Mouse (Mus musculus) lung, embryonic 15.5 days (tissue): ENCODE data around the gene Atp6v0c. TPM values are rescaled to one million over a fixed set of nuclear protein-coding genes. Genes with fewer than 3 reads are reported as not detected.

Experiments used
- ATAC-seq: fragments of 200-750 bp; cut with Nextera tagmentation; 2 replicates; pipeline ENCODE4 v1.8.0; 2017; ENCODE audit warnings: moderate number of reproducible peaks, borderline replicate concordance; ENCODE audit not compliant: low FRiP score, low TSS enrichment; ENCODE audit errors: extremely low read depth
- H3K27ac ChIP-seq: fragments of 300-500 bp; sonication (generic); 2 replicates; pipeline ENCODE4 v1.5.1; 2015; ENCODE audit warnings: moderate library complexity, mild to moderate bottlenecking, inconsistent platforms
- H3K27me3 ChIP-seq: fragments of 300-500 bp; sonication (generic); 2 replicates; pipeline ENCODE4 v1.6.1; 2015; ENCODE audit warnings: inconsistent platforms
- H3K36me3 ChIP-seq: fragments of 300-500 bp; sonication (generic); 2 replicates; pipeline ENCODE4 v1.6.1; 2015; ENCODE audit warnings: inconsistent platforms
- H3K4me1 ChIP-seq: fragments of 300-500 bp; sonication (generic); 2 replicates; pipeline ENCODE4 v1.6.1; 2015; ENCODE audit warnings: inconsistent platforms
- H3K4me2 ChIP-seq: fragments of 300-500 bp; sonication (generic); 2 replicates; pipeline ENCODE4 v1.6.1; 2015; ENCODE audit warnings: inconsistent platforms, mild to moderate bottlenecking, moderate library complexity
- H3K4me3 ChIP-seq: fragments of 300-500 bp; sonication (generic); 2 replicates; pipeline ENCODE4 v1.5.1; 2015; ENCODE audit warnings: mild to moderate bottlenecking, inconsistent platforms
- H3K9ac ChIP-seq: fragments of 300-500 bp; sonication (generic); 2 replicates; pipeline ENCODE4 v1.6.1; 2015; ENCODE audit warnings: inconsistent platforms
- H3K9me3 ChIP-seq: fragments of 300-500 bp; sonication (generic); 2 replicates; pipeline ENCODE4 v1.6.1; 2016; ENCODE audit warnings: inconsistent platforms
- WGBS: fragments of 180-500 bp; shearing (Covaris S2); methylation state at CpG from one replicate; pipeline ENCODE4 v1.1.7; 2015; 5-methylcytosine and 5-hydroxymethylcytosine counted together
- polyA plus RNA-seq: library from polyadenylated mRNA; unstranded; fragments of >200 nt; fragmentation: Nextera tagmentation; extraction: Ambion mirVana; gene quantifications from 2 replicates; pipeline ENCODE4 v1.2.1, GENCODE M21; 2015

Gene Atp6v0c
- polyA plus RNA-seq, 1 experiment from 2014 or later = 447 TPM

DNA sequence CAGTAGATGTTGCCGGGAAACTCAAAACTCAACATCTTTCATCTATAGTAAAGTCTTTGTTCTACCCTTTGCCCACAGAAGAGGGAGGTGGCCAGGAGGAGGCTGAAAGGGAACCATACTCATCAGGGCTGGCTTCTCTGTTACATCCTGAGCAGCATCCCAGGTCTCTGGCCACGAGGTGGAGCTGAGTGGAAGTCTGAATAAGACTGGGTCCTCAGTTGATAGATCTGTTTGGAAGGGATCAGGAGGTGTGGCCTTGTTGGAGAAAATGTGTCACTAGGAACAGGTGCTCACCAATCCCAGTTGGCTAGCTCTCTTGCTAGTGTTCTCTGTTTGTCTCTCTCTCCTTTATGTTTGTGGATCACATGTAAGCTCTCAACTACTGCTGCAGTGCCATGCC lies 25.8 kb upstream of the Atp6v0c start:
- no peak for ATAC-seq
- Histone ChIP-seq H3K9me3 (no peaks in the 10 kb centered on the region), H3K27ac (no peak overlapping the region), H3K4me2 (no peak overlapping the region), H3K4me3 (no peak overlapping the region), H3K9ac (no peak overlapping the region), H3K36me3 (no peaks in the 10 kb centered on the region), H3K27me3 (no peaks in the 10 kb centered on the region), H3K4me1 (no peaks in the 10 kb centered on the region)
- WGBS = 55% methylated on average over 2 of the region's 2 CpGs

DNA sequence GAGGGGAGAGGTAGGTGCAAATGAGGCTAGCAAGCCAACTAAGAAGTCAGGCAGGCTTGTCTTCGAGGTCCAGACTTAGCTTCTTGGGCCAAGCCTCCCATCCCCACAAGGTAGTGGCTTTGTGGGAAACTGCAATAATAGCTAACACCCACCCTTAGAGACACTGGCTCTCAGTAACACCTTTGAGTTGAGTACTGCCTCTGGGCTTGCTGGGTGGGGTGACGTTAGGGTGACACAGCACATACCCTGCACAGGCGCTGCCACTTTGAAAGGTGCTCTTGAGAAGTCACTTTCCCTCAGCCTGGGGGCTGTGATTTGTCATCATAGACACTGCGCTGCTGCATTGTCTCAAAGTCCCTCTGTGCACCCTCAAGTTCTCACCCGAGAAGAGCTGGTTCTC lies 24.3 kb upstream of the Atp6v0c start:
- Histone ChIP-seq H3K4me1 (no peaks in the 10 kb centered on the region), H3K27me3 (no peaks in the 10 kb centered on the region), H3K9me3 (no peaks in the 10 kb centered on the region), H3K4me3 (no peak overlapping the region), H3K4me2 (no peak overlapping the region), H3K9ac (no peak overlapping the region), H3K27ac (no peak overlapping the region), H3K36me3 (no peaks in the 10 kb centered on the region)
- no peak for ATAC-seq
- WGBS = 84% methylated on average over 5 of the region's 5 CpGs

- 86% methylated on average over 8 of the region's 8 CpGs for WGBS
- ATAC-seq = no peak
These were observed 23.8 kb upstream of the Atp6v0c start for GRCm38 (mm10) chr17:24193268-24193667.

DNA sequence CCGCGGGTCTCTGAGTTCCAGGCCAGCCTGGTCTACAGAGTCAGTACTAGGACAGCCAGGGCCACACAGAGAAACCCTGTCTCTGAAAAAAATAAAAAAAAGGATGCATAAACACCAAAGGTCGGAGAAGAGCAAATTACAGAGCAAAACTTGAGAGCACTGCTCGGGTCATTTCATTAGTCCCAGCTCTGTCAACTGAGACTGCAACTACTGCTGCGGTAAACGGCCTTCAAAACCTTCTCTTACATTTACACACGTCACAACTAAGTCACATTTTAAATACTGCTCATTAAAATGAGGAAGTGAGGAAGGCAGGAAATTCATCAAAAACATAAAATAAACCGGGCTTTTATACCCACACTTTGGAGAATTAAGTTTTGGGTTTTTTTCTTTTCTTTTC lies 23.3 kb upstream of the Atp6v0c start:
- WGBS = 68% methylated on average over 8 of the region's 8 CpGs
- Histone ChIP-seq H3K36me3 (no peaks in the 10 kb centered on the region), H3K9ac (no peak overlapping the region), H3K27ac (no peak overlapping the region), H3K4me2 (no peak overlapping the region), H3K9me3 (no peaks in the 10 kb centered on the region), H3K4me1 (no peaks in the 10 kb centered on the region), H3K4me3 (no peak overlapping the region), H3K27me3 (no peaks in the 10 kb centered on the region)
- no peak for ATAC-seq

More at GRCm38 (mm10) chr17:24193268-24193667, 23.8 kb upstream of the Atp6v0c start:
- no peak overlapping the region for H3K27ac ChIP-seq
- H3K9ac ChIP-seq = no peak overlapping the region
- H3K36me3 ChIP-seq = no peaks in the 10 kb centered on the region
- no peaks in the 10 kb centered on the region for H3K9me3 ChIP-seq
- no peaks in the 10 kb centered on the region for H3K4me1 ChIP-seq
- no peak overlapping the region for H3K4me2 ChIP-seq
- H3K4me3 ChIP-seq = no peak overlapping the region
- no peaks in the 10 kb centered on the region for H3K27me3 ChIP-seq

- Histone ChIP-seq H3K27me3 (no peaks in the 10 kb centered on the region), H3K4me1 (no peaks in the 10 kb centered on the region), H3K27ac (no peak overlapping the region), H3K4me2 (no peak overlapping the region), H3K4me3 (no peak overlapping the region), H3K36me3 (no peaks in the 10 kb centered on the region), H3K9ac (no peak overlapping the region), H3K9me3 (no peaks in the 10 kb centered on the region)
- no peak for ATAC-seq
- 82% methylated on average over 4 of the region's 4 CpGs for WGBS
These were observed 22.0 kb upstream of the Atp6v0c start for GRCm38 (mm10) chr17:24191481-24191880.

DNA sequence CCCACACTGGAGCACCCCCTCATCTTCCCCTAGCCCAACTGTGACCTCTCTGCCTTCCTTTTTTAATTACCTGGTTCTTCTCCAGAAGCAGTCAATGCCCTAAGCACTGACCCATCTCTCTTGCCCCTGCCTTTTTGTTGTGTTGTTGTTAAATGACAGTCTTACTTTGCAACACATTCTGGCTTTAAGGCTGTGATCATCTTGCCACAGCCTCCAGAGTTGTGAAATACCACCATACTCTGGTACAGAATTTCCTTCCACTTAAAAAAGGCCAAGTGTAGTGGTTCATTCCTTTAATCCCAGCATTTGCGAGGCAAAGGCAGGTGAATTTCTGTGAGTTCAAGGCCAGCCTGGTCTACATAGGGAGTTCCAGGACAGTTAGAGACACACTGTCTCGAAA lies 21.4 kb upstream of the Atp6v0c start:
- H3K9me3 ChIP-seq = no peaks in the 10 kb centered on the region
- 75% methylated on average over 2 of the region's 2 CpGs for WGBS
- H3K36me3 ChIP-seq = no peaks in the 10 kb centered on the region
- H3K27me3 ChIP-seq = no peaks in the 10 kb centered on the region
- no peak for ATAC-seq
- H3K27ac ChIP-seq = no peak overlapping the region
- H3K4me3 ChIP-seq = no peak overlapping the region
- H3K9ac ChIP-seq = no peak overlapping the region
- no peaks in the 10 kb centered on the region for H3K4me1 ChIP-seq
- H3K4me2 ChIP-seq = no peak overlapping the region

- Histone ChIP-seq H3K36me3 (no peaks in the 10 kb centered on the region), H3K9me3 (no peaks in the 10 kb centered on the region), H3K27me3 (no peaks in the 10 kb centered on the region), H3K9ac (no peak overlapping the region), H3K27ac (no peak overlapping the region), H3K4me1 (peaks cover 6% of the 10 kb centered on the region; the same call in 1 of the 2 replicates), H3K4me2 (no peak overlapping the region), H3K4me3 (no peak overlapping the region)
- no peak for ATAC-seq
- 60% methylated on average over 3 of the region's 3 CpGs for WGBS
These were observed 4.8 kb upstream of the Atp6v0c start for GRCm38 (mm10) chr17:24174259-24174658.

DNA sequence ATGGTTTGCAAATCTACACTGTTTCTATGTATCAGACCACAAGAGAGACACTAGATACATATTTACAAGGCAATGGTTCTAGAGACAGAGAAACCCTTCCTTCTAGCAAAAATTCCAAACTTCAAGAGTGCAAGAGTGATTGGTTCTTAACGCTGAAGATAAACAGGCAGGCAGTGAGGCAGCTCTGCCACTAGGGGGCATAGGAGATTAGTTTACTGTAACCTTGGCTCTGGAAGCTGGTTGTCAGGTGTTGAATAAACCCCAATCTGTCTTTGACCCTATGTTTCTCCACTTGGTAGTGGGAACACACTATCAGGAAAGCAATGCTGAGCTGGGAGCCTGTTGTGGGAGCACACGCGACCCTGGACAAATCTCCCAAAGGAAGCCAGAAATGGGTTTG lies 3.9 kb upstream of the Atp6v0c start:
- ATAC-seq = no peak
- WGBS = 4% methylated on average over 3 of the region's 3 CpGs

GRCm38 (mm10) chr17:24171738-24172137 lies 2.2 kb upstream of the Atp6v0c start:
- no peak overlapping the region for H3K4me3 ChIP-seq
- peaks cover 23% of the 10 kb centered on the region for H3K4me1 ChIP-seq
- ATAC-seq = no peak
- no peak overlapping the region for H3K4me2 ChIP-seq
- H3K9ac ChIP-seq = no peak overlapping the region
- H3K9me3 ChIP-seq = no peaks in the 10 kb centered on the region
- peaks cover 9% of the 10 kb centered on the region; the same call in 1 of the 2 replicates for H3K36me3 ChIP-seq
- no peak overlapping the region for H3K27ac ChIP-seq
- WGBS = 81% methylated on average over 4 of the region's 4 CpGs
- no peaks in the 10 kb centered on the region for H3K27me3 ChIP-seq

More for the DNA sequence above, 3.9 kb upstream of the Atp6v0c start:
- peaks cover 7% of the 10 kb centered on the region; the same call in 1 of the 2 replicates for H3K4me1 ChIP-seq
- no peak overlapping the region for H3K9ac ChIP-seq
- no peaks in the 10 kb centered on the region for H3K27me3 ChIP-seq
- H3K4me2 ChIP-seq = no peak overlapping the region
- H3K27ac ChIP-seq = no peak overlapping the region
- H3K36me3 ChIP-seq = no peaks in the 10 kb centered on the region
- no peak overlapping the region for H3K4me3 ChIP-seq
- no peaks in the 10 kb centered on the region for H3K9me3 ChIP-seq

- Histone ChIP-seq H3K4me1 (peaks cover 27% of the 10 kb centered on the region), H3K4me2 (no peak overlapping the region), H3K4me3 (no peak overlapping the region), H3K27ac (no peak overlapping the region), H3K9ac (no peak overlapping the region), H3K36me3 (peaks cover 14% of the 10 kb centered on the region; the same call in 1 of the 2 replicates), H3K9me3 (no peaks in the 10 kb centered on the region), H3K27me3 (no peaks in the 10 kb centered on the region)
- WGBS = 69% methylated on average over 5 of the region's 5 CpGs
- ATAC-seq = no peak
These were observed 1.2 kb upstream of the Atp6v0c start for GRCm38 (mm10) chr17:24170729-24171128.

DNA sequence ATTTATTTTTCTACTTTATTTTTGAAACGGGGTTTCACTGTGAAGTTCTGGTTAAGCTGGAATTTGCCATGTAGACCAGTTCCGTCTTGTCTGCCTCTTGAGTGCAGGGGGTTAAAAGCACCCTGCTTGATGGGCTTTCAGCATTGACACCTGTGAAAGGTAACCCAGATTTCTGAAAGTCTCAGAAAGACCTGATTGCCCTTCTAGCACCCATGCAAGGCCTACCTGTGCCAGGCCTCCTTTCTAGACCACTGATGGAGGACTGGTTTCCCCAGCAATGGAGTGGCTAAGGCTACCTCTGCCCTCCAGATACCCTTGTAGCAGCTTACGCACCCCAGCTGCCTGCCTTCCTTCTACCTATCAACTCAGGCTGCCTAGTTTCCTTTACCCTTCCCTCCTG lies 623 bp upstream of the Atp6v0c start:
- peak overlapping the region; percentile 85 for H3K4me2 ChIP-seq
- H3K27me3 ChIP-seq = no peaks in the 10 kb centered on the region
- H3K9me3 ChIP-seq = no peaks in the 10 kb centered on the region
- 48% methylated on average over 3 of the region's 3 CpGs for WGBS
- H3K36me3 ChIP-seq = peaks cover 19% of the 10 kb centered on the region
- H3K27ac ChIP-seq = peak overlapping the region; percentile 97; the same call in 1 of the 2 replicates
- no peak for ATAC-seq
- H3K9ac ChIP-seq = peak overlapping the region; percentile 82
- H3K4me3 ChIP-seq = peak overlapping the region; percentile 92
- peaks cover 27% of the 10 kb centered on the region for H3K4me1 ChIP-seq

DNA sequence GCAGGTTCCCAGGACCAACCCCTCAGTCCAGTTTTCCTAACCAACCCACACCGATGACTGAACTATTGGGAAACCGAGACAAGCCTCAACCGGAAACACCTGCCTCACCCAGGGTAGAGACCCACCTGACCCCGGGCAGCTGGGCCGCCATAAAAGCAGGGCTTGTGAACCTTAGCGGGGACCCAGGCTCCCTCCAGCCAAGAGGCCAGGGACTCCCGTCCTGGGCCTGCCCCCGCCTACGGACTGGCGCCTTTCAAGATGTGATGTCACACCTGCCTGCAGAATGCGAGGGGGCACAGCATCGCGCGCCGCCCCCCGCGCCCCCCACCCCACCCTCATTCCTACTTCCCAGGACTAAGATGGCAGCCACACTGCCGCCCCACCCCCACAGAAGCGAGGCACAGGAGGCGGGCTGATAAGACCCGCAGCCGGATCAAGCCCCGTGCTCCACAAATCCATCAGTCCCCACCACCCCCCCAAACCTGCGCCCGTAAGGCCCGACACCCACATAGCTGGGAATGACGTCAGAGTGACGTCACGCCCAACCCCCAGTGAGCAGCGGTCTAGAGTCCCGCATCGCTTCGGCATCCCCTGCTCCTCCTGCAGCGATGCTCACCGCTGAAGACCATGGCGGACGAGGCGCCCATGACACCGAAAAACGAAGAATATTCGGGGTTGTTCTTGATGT lies 768 bp downstream of the Atp6v0c start:
- peak; percentile 60 for ATAC-seq
- under 1% methylated on average over 41 of the region's 41 CpGs for WGBS
- H3K36me3 ChIP-seq = peaks cover 20% of the 10 kb centered on the region
- peak overlapping the region; percentile 97 for H3K27ac ChIP-seq
- peak overlapping the region; percentile 92 for H3K4me3 ChIP-seq
- H3K4me2 ChIP-seq = peak overlapping the region; percentile 85
- H3K9ac ChIP-seq = peak overlapping the region; percentile 82
- H3K4me1 ChIP-seq = peaks cover 27% of the 10 kb centered on the region
- no peaks in the 10 kb centered on the region for H3K9me3 ChIP-seq
- no peaks in the 10 kb centered on the region for H3K27me3 ChIP-seq
